Mouse (Mus musculus): ENCODE results near the gene Fga.

DNA sequence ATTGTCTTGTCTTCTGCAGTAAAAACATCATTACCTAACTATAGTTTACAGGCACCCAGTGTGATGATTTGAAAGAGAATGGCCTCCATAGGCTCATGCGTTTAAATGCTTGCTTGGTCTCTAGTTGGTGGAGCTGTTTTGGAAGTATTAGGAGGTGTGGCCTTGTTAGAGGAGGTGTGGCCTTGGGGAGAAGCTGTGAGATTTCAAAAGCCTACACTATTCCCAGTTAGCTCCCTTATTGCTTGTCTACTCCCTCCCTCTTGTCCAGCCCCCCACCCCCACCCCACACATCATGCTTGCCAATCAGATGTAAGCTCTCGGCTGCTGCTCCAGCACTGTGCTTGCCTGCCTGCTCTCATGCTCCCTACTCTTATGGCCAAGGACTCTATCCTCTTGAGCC, 31.2 kb downstream of the Fga start:
- no peak for TF ChIP-seq CTCF (IDR thresholded peaks at IDR 0.05; ENCODE audit: low read depth)
- no peak for TF ChIP-seq EP300 (optimal IDR thresholded peaks at IDR 0.05)
